Mouse (Mus musculus): ENCODE results near the gene Rspry1. TPM values are rescaled to one million over a fixed set of nuclear protein-coding genes. Genes with fewer than 3 reads are reported as not detected.

Rspry1 gene
- total RNA-seq, 1 experiment, result 22.4 TPM

DNA sequence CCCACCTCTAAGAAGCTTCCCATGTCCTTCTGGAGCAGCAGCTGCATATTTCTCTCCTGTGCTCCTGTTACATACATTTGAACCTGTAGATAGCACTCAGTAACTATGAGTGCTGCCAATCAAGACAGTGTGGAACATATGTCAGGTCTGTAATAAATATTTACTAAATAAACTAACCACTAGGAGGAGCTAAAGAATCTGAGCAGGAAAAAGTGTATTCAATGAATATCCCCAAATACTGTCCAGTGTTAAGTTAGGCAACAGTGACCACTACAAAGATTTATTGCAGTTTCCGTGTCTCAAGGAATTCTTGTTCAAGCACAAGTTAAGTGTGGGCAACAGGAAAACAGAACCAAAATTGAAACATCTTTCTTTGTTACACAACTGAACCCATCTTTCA, 7.5 kb upstream of the Rspry1 start:
- Histone ChIP-seq H3K9me3 (ENCODE audit: control insufficient read depth, insufficient read depth, low read depth, low read length) (no peaks in the 10 kb centered on the region), H3K9ac (ENCODE audit: insufficient read depth, low read depth, low read length, poor library complexity, severe bottlenecking) (no peak overlapping the region), H3K4me3 (ENCODE audit: insufficient read depth in 1 of 2, low read depth in 1 of 2, low read length in 2 of 2, poor library complexity in 1 of 2, severe bottlenecking in 1 of 2) (no peak overlapping the region), H3K4me1 (ENCODE audit: control insufficient read depth in 2 of 2, insufficient read depth in 2 of 2, low read length in 2 of 2, poor library complexity in 1 of 2) (peaks cover 2 to 7% of the 10 kb centered on the region in 2 experiments; a peak in 1 of 4 replicates), H3K36me3 (ENCODE audit: control insufficient read depth, insufficient read depth, low read length, poor library complexity, severe bottlenecking) (peaks cover 2% of the 10 kb centered on the region; the same call in 1 of the 2 replicates), H3K27ac (ENCODE audit: insufficient read depth, low read depth, low read length, poor library complexity, severe bottlenecking) (no peak overlapping the region)
- no peak for TF ChIP-seq ZNF384 (IDR thresholded peaks at IDR 0.05; ENCODE audit: low read depth, low read length)
- no peak for TF ChIP-seq MAFK (IDR thresholded peaks at IDR 0.05; ENCODE audit: insufficient read depth, low read depth, low read length)
- TF ChIP-seq ZC3H11A (IDR thresholded peaks at IDR 0.05; ENCODE audit: borderline replicate concordance, low read depth, low read length), result no peak
- no peak for TF ChIP-seq HCFC1 (IDR thresholded peaks at IDR 0.05; ENCODE audit: borderline replicate concordance, insufficient read depth, low read length)
- TF ChIP-seq CHD2 (IDR thresholded peaks at IDR 0.05; ENCODE audit: low read depth, low read length), result no peak
- in situ Hi-C loops (cut with MboI; ENCODE audit: low sequenced_read_pairs in 2 of 2, unreplicated experiment in 2 of 2), result no loop called here
- DNase-seq (ENCODE audit: low read depth, low spot score), result no peak

GRCm38 (mm10) chr8:94600478-94600877, 1.3 kb upstream of the Rspry1 start:
- no peak for TF ChIP-seq CHD2 (IDR thresholded peaks at IDR 0.05; ENCODE audit: low read depth, low read length)
- no peak for TF ChIP-seq ZNF384 (IDR thresholded peaks at IDR 0.05; ENCODE audit: low read depth, low read length)
- no peak for TF ChIP-seq HCFC1 (IDR thresholded peaks at IDR 0.05; ENCODE audit: borderline replicate concordance, insufficient read depth, low read length)
- no peak for TF ChIP-seq ZC3H11A (IDR thresholded peaks at IDR 0.05; ENCODE audit: borderline replicate concordance, low read depth, low read length)
- TF ChIP-seq MAFK (IDR thresholded peaks at IDR 0.05; ENCODE audit: insufficient read depth, low read depth, low read length), result no peak
- H3K4me3 ChIP-seq (ENCODE audit: insufficient read depth in 1 of 2, low read depth in 1 of 2, low read length in 2 of 2, poor library complexity in 1 of 2, severe bottlenecking in 1 of 2), result peak overlapping the region; percentile 78 to 83
- no peaks in the 10 kb centered on the region for H3K9me3 ChIP-seq (ENCODE audit: control insufficient read depth, insufficient read depth, low read depth, low read length)
- peak overlapping the region; percentile 90 for H3K9ac ChIP-seq (ENCODE audit: insufficient read depth, low read depth, low read length, poor library complexity, severe bottlenecking)
- H3K36me3 ChIP-seq (ENCODE audit: control insufficient read depth, insufficient read depth, low read length, poor library complexity, severe bottlenecking), result no peaks in the 10 kb centered on the region
- no peak overlapping the region for H3K27ac ChIP-seq (ENCODE audit: insufficient read depth, low read depth, low read length, poor library complexity, severe bottlenecking)
- no peak for DNase-seq (ENCODE audit: low read depth, low spot score)
- peaks cover 0 to 2% of the 10 kb centered on the region in 2 experiments; a peak in 1 of 4 replicates for H3K4me1 ChIP-seq (ENCODE audit: control insufficient read depth in 2 of 2, insufficient read depth in 2 of 2, low read length in 2 of 2, poor library complexity in 1 of 2)
- in situ Hi-C loops (cut with MboI; ENCODE audit: low sequenced_read_pairs in 2 of 2, unreplicated experiment in 2 of 2), result no loop called here

- Histone ChIP-seq H3K4me3 (ENCODE audit: insufficient read depth in 1 of 2, low read depth in 1 of 2, low read length in 2 of 2, poor library complexity in 1 of 2, severe bottlenecking in 1 of 2) (peak overlapping the region; percentile 78 to 83), H3K9ac (ENCODE audit: insufficient read depth, low read depth, low read length, poor library complexity, severe bottlenecking) (peak overlapping the region; percentile 90), H3K9me3 (ENCODE audit: control insufficient read depth, insufficient read depth, low read depth, low read length) (no peaks in the 10 kb centered on the region), H3K4me1 (ENCODE audit: control insufficient read depth in 2 of 2, insufficient read depth in 2 of 2, low read length in 2 of 2, poor library complexity in 1 of 2) (peaks cover 0 to 2% of the 10 kb centered on the region in 2 experiments; a peak in 1 of 4 replicates), H3K27ac (ENCODE audit: insufficient read depth, low read depth, low read length, poor library complexity, severe bottlenecking) (peak overlapping the region; percentile 60), H3K36me3 (ENCODE audit: control insufficient read depth, insufficient read depth, low read length, poor library complexity, severe bottlenecking) (no peaks in the 10 kb centered on the region)
- DNase-seq (ENCODE audit: low read depth, low spot score), result no peak
- in situ Hi-C loops (cut with MboI; ENCODE audit: low sequenced_read_pairs in 2 of 2, unreplicated experiment in 2 of 2), result no loop called here
- TF ChIP-seq HCFC1 (IDR thresholded peaks at IDR 0.05; ENCODE audit: borderline replicate concordance, insufficient read depth, low read length) (peak; percentile 36; the same call in 1 of the 2 replicates), MAFK (IDR thresholded peaks at IDR 0.05; ENCODE audit: insufficient read depth, low read depth, low read length) (no peak)
Measured at GRCm38 (mm10) chr8:94601034-94601606, 617 bp upstream of the Rspry1 start.

DNA sequence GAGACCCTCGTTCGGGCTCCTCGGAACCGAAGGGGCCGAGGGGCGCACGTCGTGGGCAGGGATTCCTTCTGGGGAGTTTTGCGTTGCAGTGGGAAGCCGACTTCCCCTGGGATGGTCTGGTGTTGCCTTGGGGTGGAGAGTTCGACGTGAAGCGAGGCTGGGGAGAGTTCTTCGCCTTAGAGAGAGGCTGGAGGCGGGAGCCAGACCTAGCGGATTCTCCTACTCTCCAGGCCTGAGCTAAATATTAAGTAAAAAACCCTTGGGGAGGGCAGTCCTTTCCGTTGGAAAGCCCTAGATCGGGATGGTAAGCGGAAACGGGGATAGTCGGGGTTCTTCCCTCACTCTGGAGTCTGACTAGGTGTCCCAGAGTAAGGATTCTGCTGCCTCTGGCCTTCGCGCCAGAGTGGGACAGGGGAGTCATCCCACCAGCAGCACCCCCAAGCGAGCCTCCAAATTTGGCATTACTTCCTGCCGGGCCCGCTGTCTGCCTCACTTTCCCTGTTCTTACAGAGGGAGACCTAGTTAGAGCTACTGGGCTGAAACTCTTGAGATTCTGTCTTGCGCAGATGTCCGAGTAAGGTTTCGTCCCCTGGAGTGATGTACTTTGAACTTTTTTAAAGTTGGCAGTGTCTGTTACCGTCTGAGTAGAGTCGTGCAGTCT, 864 bp downstream of the Rspry1 start:
- in situ Hi-C loops (cut with MboI; ENCODE audit: low sequenced_read_pairs in 2 of 2, unreplicated experiment in 2 of 2), result no loop called here
- H3K4me3 ChIP-seq (ENCODE audit: insufficient read depth in 1 of 2, low read depth in 1 of 2, low read length in 2 of 2, poor library complexity in 1 of 2, severe bottlenecking in 1 of 2), result peak overlapping the region; percentile 75 to 82
- DNase-seq (ENCODE audit: low read depth, low spot score), result no peak
- no peaks in the 10 kb centered on the region for H3K36me3 ChIP-seq (ENCODE audit: control insufficient read depth, insufficient read depth, low read length, poor library complexity, severe bottlenecking)
- H3K9me3 ChIP-seq (ENCODE audit: control insufficient read depth, insufficient read depth, low read depth, low read length), result no peaks in the 10 kb centered on the region
- TF ChIP-seq CHD2 (IDR thresholded peaks at IDR 0.05; ENCODE audit: low read depth, low read length) (no peak), ZC3H11A (IDR thresholded peaks at IDR 0.05; ENCODE audit: borderline replicate concordance, low read depth, low read length) (no peak), MAFK (IDR thresholded peaks at IDR 0.05; ENCODE audit: insufficient read depth, low read depth, low read length) (no peak), ZNF384 (IDR thresholded peaks at IDR 0.05; ENCODE audit: low read depth, low read length) (no peak), HCFC1 (IDR thresholded peaks at IDR 0.05; ENCODE audit: borderline replicate concordance, insufficient read depth, low read length) (no peak)
- H3K9ac ChIP-seq (ENCODE audit: insufficient read depth, low read depth, low read length, poor library complexity, severe bottlenecking), result peak overlapping the region; percentile 69
- peaks cover 0 to 2% of the 10 kb centered on the region in 2 experiments; a peak in 1 of 4 replicates for H3K4me1 ChIP-seq (ENCODE audit: control insufficient read depth in 2 of 2, insufficient read depth in 2 of 2, low read length in 2 of 2, poor library complexity in 1 of 2)
- no peak overlapping the region for H3K27ac ChIP-seq (ENCODE audit: insufficient read depth, low read depth, low read length, poor library complexity, severe bottlenecking)

All from ES-E14 (cell line).